Mouse (Mus musculus) liver, embryonic 11.5 days (tissue): ENCODE results near the gene Myh14. TPM values are rescaled to one million over a fixed set of nuclear protein-coding genes. Genes with fewer than 3 reads are reported as not detected.

Experiments used
- ATAC-seq: fragments of 200-750 bp; cut with Nextera tagmentation; replicated peaks from 2 replicates; pipeline ENCODE4 v1.8.0; 2017; ENCODE audit warnings: moderate number of reproducible peaks, mild to moderate bottlenecking, moderate TSS enrichment, moderate library complexity; ENCODE audit not compliant: low FRiP score
- DNase-seq: peaks from one replicate; pipeline ENCODE4 v3.0.0-alpha.2; 2017; ENCODE audit warnings: low spot score
- H3K27ac ChIP-seq: fragments of 300-500 bp; sonication (generic); 2 replicates; pipeline ENCODE4 v1.5.1; 2014; ENCODE audit warnings: mild to moderate bottlenecking, low read depth, low read length, control low read depth
- H3K27me3 ChIP-seq: fragments of 300-500 bp; sonication (generic); replicated peaks from 2 replicates; pipeline ENCODE4 v1.6.1; 2014; ENCODE audit warnings: low read length, mixed read lengths; ENCODE audit not compliant: control insufficient read depth, insufficient read depth
- H3K36me3 ChIP-seq: fragments of 300-500 bp; sonication (generic); 2 replicates; pipeline ENCODE4 v1.6.1; 2014; ENCODE audit warnings: mild to moderate bottlenecking, low read length, moderate library complexity, mixed read lengths; ENCODE audit not compliant: control insufficient read depth, insufficient read depth
- H3K4me1 ChIP-seq: fragments of 300-500 bp; sonication (generic); replicated peaks from 2 replicates; pipeline ENCODE4 v1.6.1; 2014; ENCODE audit warnings: low read length, mixed read lengths; ENCODE audit not compliant: control insufficient read depth, insufficient read depth
- H3K4me2 ChIP-seq: fragments of 300-500 bp; sonication (generic); 2 replicates; pipeline ENCODE4 v1.6.1; 2014; ENCODE audit warnings: mild to moderate bottlenecking, control low read depth, moderate library complexity
- H3K4me3 ChIP-seq: fragments of 300-500 bp; sonication (generic); 2 replicates; pipeline ENCODE4 v1.5.1; 2014; ENCODE audit warnings: low read depth, low read length, control low read depth
- H3K9ac ChIP-seq: fragments of 300-500 bp; sonication (generic); 2 replicates; pipeline ENCODE4 v1.6.1; 2014; ENCODE audit warnings: low read depth, low read length, control low read depth
- H3K9me3 ChIP-seq: fragments of 300-500 bp; sonication (generic); 2 replicates; pipeline ENCODE4 v1.6.1; 2016; ENCODE audit warnings: low read length, inconsistent platforms, mixed read lengths; ENCODE audit not compliant: control insufficient read depth
- WGBS: fragments of 180-500 bp; shearing (Covaris S2); extraction: QIAGEN DNeasy Blood & Tissue Kit; methylation state at CpG from one replicate; pipeline ENCODE4 v1.1.7; 2014; 5-methylcytosine and 5-hydroxymethylcytosine counted together
- polyA plus RNA-seq: library from polyadenylated mRNA; unstranded; fragments of >200 nt; fragmentation: Nextera tagmentation; extraction: Ambion mirVana; gene quantifications from 2 replicates; pipeline ENCODE4 v1.2.1, GENCODE M21; 2014

Myh14 gene
- polyA plus RNA-seq, 1 experiment from 2014 or later = 0.66 TPM

DNA sequence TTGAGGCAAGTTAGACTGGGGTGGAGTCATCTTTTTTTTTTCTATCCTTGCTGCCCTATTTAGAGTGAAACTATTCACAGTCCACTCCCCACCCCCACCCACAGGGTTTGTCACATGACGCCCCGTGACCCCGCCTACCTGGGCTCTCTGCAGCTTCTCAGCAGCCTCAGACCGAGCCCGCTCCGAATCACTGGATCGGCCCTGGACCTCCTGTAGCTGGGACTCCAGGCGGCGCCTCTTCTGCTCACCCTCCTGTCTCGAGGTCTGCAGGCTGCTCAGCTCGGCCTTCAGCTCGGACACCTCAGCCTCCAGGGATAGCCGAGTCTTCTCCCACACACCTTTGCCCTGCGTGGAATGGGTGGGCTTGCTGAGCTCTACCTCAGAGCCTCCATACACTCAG, 45.8 kb downstream of the Myh14 start:
- DNase-seq (no peak), ATAC-seq (no peak)
- Histone ChIP-seq H3K4me1 (no peaks in the 10 kb centered on the region), H3K36me3 (no peaks in the 10 kb centered on the region), H3K4me3 (no peak overlapping the region), H3K27ac (no peak overlapping the region), H3K9ac (no peak overlapping the region), H3K9me3 (no peaks in the 10 kb centered on the region), H3K4me2 (no peak overlapping the region), H3K27me3 (0 out of 2 replicates have a peak, but pooled peaks cover 3% of the 10 kb centered on the region)
- WGBS = 56% methylated on average over 14 of the region's 14 CpGs

DNA sequence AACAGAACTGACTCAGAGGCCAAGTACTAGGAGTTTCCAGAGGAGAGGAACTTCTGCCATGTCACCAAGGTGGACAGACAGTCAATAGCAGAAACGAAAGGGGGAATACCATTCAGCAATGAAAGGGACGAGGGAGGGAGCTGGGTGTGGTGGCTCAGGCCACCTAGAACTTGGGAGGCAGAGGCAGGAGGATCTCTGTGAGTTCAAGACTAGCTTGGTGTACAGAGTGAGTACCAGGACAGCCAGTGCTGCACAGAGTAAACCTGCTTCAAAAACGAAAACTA, 46.2 kb downstream of the Myh14 start:
- ATAC-seq = no peak
- Histone ChIP-seq H3K27me3 (0 out of 2 replicates have a peak, but pooled peaks cover 3% of the 10 kb centered on the region), H3K9ac (no peak overlapping the region), H3K36me3 (no peaks in the 10 kb centered on the region), H3K4me2 (no peak overlapping the region), H3K27ac (no peak overlapping the region), H3K9me3 (no peaks in the 10 kb centered on the region), H3K4me1 (no peaks in the 10 kb centered on the region), H3K4me3 (no peak overlapping the region)
- no peak for DNase-seq
- 62% methylated on average over 3 of the region's 3 CpGs for WGBS

DNA sequence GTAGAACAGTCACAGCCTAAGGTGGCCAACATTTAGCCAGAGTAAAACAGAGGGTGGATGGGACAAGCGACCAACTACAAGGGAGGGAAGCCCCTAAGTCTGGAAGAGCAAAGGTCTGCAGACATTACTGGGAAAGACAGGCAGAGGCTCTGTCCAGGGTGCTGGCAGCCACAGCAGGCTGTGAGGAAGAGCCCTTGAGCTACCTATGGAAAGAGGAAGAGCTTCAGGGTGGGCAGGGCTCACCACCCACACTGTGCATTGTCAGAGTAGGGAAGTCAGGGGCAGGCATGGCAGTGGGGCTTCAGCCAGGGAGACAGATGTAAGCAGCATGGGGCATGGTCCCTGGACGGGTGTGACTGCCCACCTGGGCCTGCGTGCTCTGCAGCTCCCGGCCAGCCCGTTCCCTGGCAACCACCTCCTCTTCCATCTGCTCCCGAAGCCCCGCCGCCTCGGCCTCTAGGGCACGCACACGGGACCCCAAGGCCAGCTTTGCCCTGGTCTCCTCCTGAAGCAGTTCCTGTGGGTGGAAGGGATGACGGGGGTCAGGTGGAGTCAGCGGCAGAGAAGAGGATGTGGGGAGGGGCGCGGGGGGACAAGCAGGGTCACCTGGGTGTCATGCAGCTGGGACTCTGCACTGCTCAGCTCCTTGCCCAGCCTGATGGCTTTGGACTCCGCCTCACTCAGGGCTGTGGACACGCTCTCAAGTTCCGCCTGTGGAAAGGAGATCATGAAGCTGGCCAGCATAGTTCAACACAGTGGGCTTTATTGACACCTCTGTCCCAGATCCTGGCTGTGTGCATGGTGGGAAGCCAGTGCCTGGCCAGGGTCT, 46.7 kb downstream of the Myh14 start:
- H3K27me3 ChIP-seq = 0 out of 2 replicates have a peak, but pooled peaks cover 3% of the 10 kb centered on the region
- no peaks in the 10 kb centered on the region for H3K4me1 ChIP-seq
- no peaks in the 10 kb centered on the region for H3K36me3 ChIP-seq
- ATAC-seq (no peak), DNase-seq (no peak)
- WGBS = 41% methylated on average over 18 of the region's 18 CpGs
- no peak overlapping the region for H3K27ac ChIP-seq
- H3K4me3 ChIP-seq = no peak overlapping the region
- H3K9me3 ChIP-seq = no peaks in the 10 kb centered on the region
- H3K4me2 ChIP-seq = no peak overlapping the region
- no peak overlapping the region for H3K9ac ChIP-seq

DNA sequence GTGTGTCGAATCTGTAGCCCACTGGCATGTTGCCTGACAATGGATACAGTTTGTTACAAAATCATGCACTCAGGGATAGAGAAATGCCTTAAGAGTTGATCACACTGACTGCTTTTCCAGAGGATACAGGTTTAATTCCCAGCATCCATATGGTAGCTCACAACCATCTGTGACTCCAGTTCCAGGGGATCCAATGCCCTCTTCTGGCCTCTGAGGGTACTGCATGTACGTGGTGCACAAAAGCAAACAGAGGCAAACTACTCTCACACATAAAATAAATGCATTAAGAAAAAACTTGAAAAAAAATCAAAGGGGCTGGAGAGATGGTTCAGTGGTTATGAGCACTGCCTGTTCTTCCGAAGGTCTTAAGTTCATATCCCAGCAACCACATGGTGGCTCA, 53.6 kb downstream of the Myh14 start:
- H3K36me3 ChIP-seq = no peaks in the 10 kb centered on the region
- no peaks in the 10 kb centered on the region for H3K4me1 ChIP-seq
- no peak overlapping the region for H3K27ac ChIP-seq
- H3K4me3 ChIP-seq = no peak overlapping the region
- peaks cover 34% of the 10 kb centered on the region for H3K27me3 ChIP-seq
- H3K9ac ChIP-seq = no peak overlapping the region
- DNase-seq (no peak), ATAC-seq (no peak)
- no peak overlapping the region for H3K4me2 ChIP-seq
- WGBS = 63% methylated on average over 3 of the region's 3 CpGs
- H3K9me3 ChIP-seq = no peaks in the 10 kb centered on the region

DNA sequence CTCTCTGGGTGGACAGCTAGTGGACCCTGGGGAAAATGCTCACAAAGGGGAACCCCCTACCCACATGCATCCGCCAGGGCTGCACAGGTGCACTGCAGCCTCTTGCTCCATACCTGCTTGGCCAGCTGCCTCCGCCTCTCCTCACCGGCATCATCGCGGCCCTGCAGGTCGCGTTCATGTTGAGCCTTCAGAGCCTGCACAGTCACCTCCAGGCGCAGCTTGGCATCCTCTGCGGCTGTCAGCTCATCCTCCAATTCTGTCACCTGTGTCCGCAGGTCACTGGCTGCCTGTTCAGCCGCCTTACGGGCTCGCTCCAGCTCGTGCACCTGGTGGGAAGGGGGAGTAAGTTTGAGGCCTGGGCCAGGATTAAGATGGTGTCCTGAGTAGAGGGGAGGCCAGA, 54.7 kb downstream of the Myh14 start:
- DNase-seq (no peak), ATAC-seq (no peak)
- Histone ChIP-seq H3K4me2 (no peak overlapping the region), H3K9me3 (no peaks in the 10 kb centered on the region), H3K4me1 (no peaks in the 10 kb centered on the region), H3K36me3 (no peaks in the 10 kb centered on the region), H3K27me3 (peaks cover 35% of the 10 kb centered on the region), H3K27ac (no peak overlapping the region), H3K4me3 (no peak overlapping the region), H3K9ac (no peak overlapping the region)
- 67% methylated on average over 14 of the region's 14 CpGs for WGBS

DNA sequence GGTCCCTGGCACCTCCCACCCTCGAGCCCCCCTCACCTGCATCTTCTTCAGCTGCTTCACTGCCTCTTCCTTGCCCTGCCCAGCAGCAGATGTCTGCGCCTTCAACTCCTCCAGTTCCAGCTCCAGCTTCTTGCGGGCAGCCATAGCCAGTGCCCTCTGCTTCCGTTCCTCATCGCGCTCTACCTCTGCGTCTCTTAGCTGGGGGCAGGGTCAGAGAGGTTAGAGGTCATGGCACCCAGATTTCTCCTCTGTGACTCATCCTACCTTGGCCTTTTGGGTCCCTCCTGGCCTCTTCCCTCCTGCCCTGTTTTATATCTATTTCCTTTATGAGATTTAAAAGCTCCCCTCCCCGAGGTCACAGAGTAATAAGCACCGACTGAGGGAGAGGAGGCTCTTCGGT, 55.3 kb downstream of the Myh14 start:
- 12% methylated on average over 10 of the region's 10 CpGs for WGBS

DNA sequence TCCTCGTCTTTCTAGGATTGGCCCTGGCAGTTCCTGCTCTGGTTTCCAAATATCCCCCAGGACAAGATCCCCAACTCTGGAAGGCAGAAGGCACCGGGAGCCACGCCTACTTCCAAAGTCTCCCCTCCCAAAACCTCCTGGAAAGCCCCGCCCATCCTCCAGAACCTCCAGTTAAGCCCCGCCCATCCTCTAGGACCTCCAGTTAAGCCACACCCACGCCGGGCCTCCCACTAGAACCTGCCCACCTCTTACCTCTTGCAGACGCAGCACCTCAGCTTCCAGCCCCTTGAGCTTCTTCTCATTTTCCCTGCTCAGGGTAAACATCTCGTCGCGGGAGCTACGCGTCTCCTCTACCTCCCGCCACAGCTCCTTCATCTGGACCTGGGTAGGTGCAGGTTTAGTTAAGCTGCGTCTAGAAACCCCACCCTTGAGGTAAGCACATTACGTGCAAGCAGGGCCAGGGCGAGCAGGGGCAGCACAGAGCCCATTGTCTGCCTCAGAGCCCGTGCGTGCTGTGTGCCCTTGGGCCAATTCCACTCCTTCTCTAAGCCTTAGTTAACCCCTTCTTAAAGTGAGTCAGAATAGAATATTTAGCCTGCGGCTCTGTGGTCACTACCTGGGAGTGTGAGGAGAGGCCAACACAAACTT, 56.5 kb downstream of the Myh14 start:
- Histone ChIP-seq H3K9ac (no peak overlapping the region), H3K27me3 (peaks cover 35% of the 10 kb centered on the region), H3K4me2 (no peak overlapping the region), H3K36me3 (no peaks in the 10 kb centered on the region), H3K9me3 (no peaks in the 10 kb centered on the region), H3K27ac (no peak overlapping the region), H3K4me1 (no peaks in the 10 kb centered on the region), H3K4me3 (no peak overlapping the region)
- DNase-seq = no peak
- no peak for ATAC-seq
- WGBS = 11% methylated on average over 20 of the region's 20 CpGs

More for the DNA sequence above, 55.3 kb downstream of the Myh14 start:
- Histone ChIP-seq H3K27me3 (peaks cover 35% of the 10 kb centered on the region), H3K4me2 (no peak overlapping the region), H3K27ac (no peak overlapping the region), H3K9ac (no peak overlapping the region), H3K4me1 (no peaks in the 10 kb centered on the region), H3K36me3 (no peaks in the 10 kb centered on the region), H3K9me3 (no peaks in the 10 kb centered on the region), H3K4me3 (no peak overlapping the region)
- no peak for DNase-seq
- ATAC-seq = no peak

DNA sequence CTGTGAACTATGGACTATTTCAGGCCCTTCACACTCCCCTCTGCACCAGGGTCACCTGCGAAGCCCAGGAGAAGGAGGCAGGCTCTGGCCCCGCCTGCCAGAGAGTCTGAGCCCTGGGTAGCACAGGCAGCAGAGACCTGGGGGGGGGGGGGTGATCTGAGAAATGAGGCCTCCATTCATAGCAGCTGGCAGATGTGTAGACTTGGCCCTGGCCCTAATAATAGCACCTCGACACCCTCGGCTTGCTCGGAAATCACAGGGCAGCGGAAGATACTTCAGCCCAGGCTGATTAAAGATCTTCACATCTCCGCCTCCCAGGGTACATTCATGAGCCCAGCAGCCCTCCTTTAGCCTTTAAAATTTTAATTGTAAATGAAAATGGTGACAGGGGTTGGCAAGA, 58.5 kb downstream of the Myh14 start:
- Histone ChIP-seq H3K9ac (no peak overlapping the region), H3K27me3 (peaks cover 45% of the 10 kb centered on the region), H3K4me2 (no peak overlapping the region), H3K9me3 (no peaks in the 10 kb centered on the region), H3K4me3 (no peak overlapping the region), H3K4me1 (no peaks in the 10 kb centered on the region), H3K36me3 (no peaks in the 10 kb centered on the region), H3K27ac (no peak overlapping the region)
- WGBS = 68% methylated on average over 7 of the region's 7 CpGs
- ATAC-seq (no peak), DNase-seq (no peak)
